Mouse (Mus musculus) MEL (cell line): Measurements from ENCODE around the gene Mtrr. TPM values are rescaled to one million over a fixed set of nuclear protein-coding genes. Genes with fewer than 3 reads are reported as not detected.

Source experiments
- DNase-seq: peaks from one replicate; pipeline ENCODE4 v3.0.0; 2011; ENCODE audit warnings: low read depth, low spot score
- H3K27ac ChIP-seq: 2 replicates; pipeline ENCODE4 v1.5.1; 2012; ENCODE audit warnings: low read depth, mild to moderate bottlenecking, control low read depth, low read length, moderate library complexity; ENCODE audit not compliant: control insufficient read depth
- H3K27me3 ChIP-seq, 2 experiments: fragments of 150-350 bp in 1 of 2; sonication (generic) in 1 of 2; 2 replicates each; pipeline ENCODE4 v1.6.1; 2012; ENCODE audit warnings: low read length in 2 of 2, mild to moderate bottlenecking in 2 of 2, improper control_type of control experiment in 1 of 2, moderate library complexity in 1 of 2; ENCODE audit not compliant: insufficient read depth in 2 of 2, control insufficient read depth in 1 of 2
- H3K36me3 ChIP-seq, 2 experiments: 2 replicates each; pipeline ENCODE4 v1.6.1; 2012 to 2014; ENCODE audit warnings: low read length in 2 of 2, improper control_type of control experiment in 1 of 2, inconsistent platforms in 1 of 2, mild to moderate bottlenecking in 1 of 2; ENCODE audit not compliant: insufficient read depth in 2 of 2, control insufficient read depth in 1 of 2
- H3K4me1 ChIP-seq, 2 experiments: fragments of 150-350 bp in 1 of 2; sonication (generic) in 1 of 2; 2 replicates each; pipeline ENCODE4 v1.6.1; 2012; ENCODE audit warnings: low read length in 2 of 2, improper control_type of control experiment in 1 of 2, mild to moderate bottlenecking in 1 of 2; ENCODE audit not compliant: insufficient read depth in 2 of 2, control insufficient read depth in 1 of 2
- H3K4me3 ChIP-seq, 2 experiments: fragments of 150-350 bp in 1 of 2; sonication (generic) in 1 of 2; 2 replicates each; pipeline ENCODE4 v1.5.1; 2012; ENCODE audit warnings: low read depth in 2 of 2, low read length in 2 of 2, mild to moderate bottlenecking in 2 of 2, moderate library complexity in 2 of 2, control low read depth in 1 of 2, improper control_type of control experiment in 1 of 2; ENCODE audit not compliant: control insufficient read depth in 1 of 2, insufficient read depth in 1 of 2
- H3K79me2 ChIP-seq: 2 replicates; pipeline ENCODE4 v1.6.1; 2012; ENCODE audit warnings: mild to moderate bottlenecking, low read length, moderate library complexity; ENCODE audit not compliant: control insufficient read depth, poor library complexity, insufficient read depth
- H3K9ac ChIP-seq: 2 replicates; pipeline ENCODE4 v1.6.1; 2012; ENCODE audit warnings: low read depth, mild to moderate bottlenecking, control low read depth, low read length, moderate library complexity; ENCODE audit not compliant: control insufficient read depth, poor library complexity, severe bottlenecking
- H3K9me3 ChIP-seq: fragments of 150-350 bp; sonication (generic); replicated peaks from 2 replicates; pipeline ENCODE4 v1.6.1; 2012; ENCODE audit warnings: mild to moderate bottlenecking, low read length, improper control_type of control experiment, moderate library complexity; ENCODE audit not compliant: insufficient read depth
- BHLHE40 ChIP-seq: IDR thresholded peaks from 2 replicates; pipeline ENCODE4 v1.6.1; 2012; ENCODE audit warnings: low read depth, mild to moderate bottlenecking, inconsistent platforms, low read length, improper control_type of control experiment, borderline replicate concordance
- CHD2 ChIP-seq: IDR thresholded peaks from 2 replicates; pipeline ENCODE4 v1.6.1; 2011; ENCODE audit warnings: low read length, improper control_type of control experiment
- EP300 ChIP-seq, 2 experiments: IDR thresholded peaks; 2 replicates each; pipeline ENCODE4 v1.6.1; 2011; ENCODE audit warnings: improper control_type of control experiment in 2 of 2, low read length in 2 of 2, low read depth in 1 of 2, mild to moderate bottlenecking in 1 of 2
- GABPA ChIP-seq: IDR thresholded peaks from 2 replicates; pipeline ENCODE4 v1.6.1; 2012; ENCODE audit warnings: low read depth, mild to moderate bottlenecking, inconsistent platforms, low read length, improper control_type of control experiment, moderate library complexity
- HCFC1 ChIP-seq: IDR thresholded peaks from 2 replicates; pipeline ENCODE4 v1.6.1; 2012; ENCODE audit warnings: low read depth, mild to moderate bottlenecking, inconsistent platforms, low read length, improper control_type of control experiment, moderate library complexity
- JUND ChIP-seq: IDR thresholded peaks from 2 replicates; pipeline ENCODE4 v1.6.1; 2011; ENCODE audit warnings: low read depth, mild to moderate bottlenecking, improper control_type of control experiment, low read length
- KAT2A ChIP-seq: conservative IDR thresholded peaks from 2 replicates; pipeline ENCODE4 v1.6.1; 2012; ENCODE audit warnings: low read depth, low read length, improper control_type of control experiment, inconsistent platforms
- MAFK ChIP-seq: IDR thresholded peaks from 2 replicates; pipeline ENCODE4 v1.6.1; 2011; ENCODE audit warnings: low read depth, mild to moderate bottlenecking, low read length, improper control_type of control experiment, borderline replicate concordance
- MAX ChIP-seq: IDR thresholded peaks from 2 replicates; pipeline ENCODE4 v1.6.1; 2011; ENCODE audit warnings: low read length, improper control_type of control experiment
- MAZ ChIP-seq: IDR thresholded peaks from 2 replicates; pipeline ENCODE4 v1.6.1; 2012; ENCODE audit warnings: low read depth, mild to moderate bottlenecking, inconsistent platforms, low read length, improper control_type of control experiment
- MEF2A ChIP-seq: IDR thresholded peaks from 2 replicates; pipeline ENCODE4 v1.6.1; 2014; ENCODE audit warnings: low read depth, mild to moderate bottlenecking, inconsistent platforms, low read length, improper control_type of control experiment; ENCODE audit not compliant: poor library complexity, insufficient replicate concordance, severe bottlenecking; ENCODE audit errors: extremely low read depth
- MXI1 ChIP-seq: IDR thresholded peaks from 2 replicates; pipeline ENCODE4 v1.6.1; 2011; ENCODE audit warnings: mild to moderate bottlenecking, low read depth, low read length, improper control_type of control experiment
- MYC ChIP-seq: IDR thresholded peaks from 2 replicates; pipeline ENCODE4 v1.6.1; 2011; ENCODE audit warnings: low read depth, mild to moderate bottlenecking, low read length, improper control_type of control experiment, moderate library complexity
- NELFE ChIP-seq: IDR thresholded peaks from 2 replicates; pipeline ENCODE4 v1.6.1; 2011; ENCODE audit warnings: low read depth, low read length, improper control_type of control experiment
- POLR2AphosphoS2 ChIP-seq: IDR thresholded peaks from 2 replicates; pipeline ENCODE4 v1.6.1; 2011; ENCODE audit warnings: low read length, improper control_type of control experiment
- POLR2AphosphoS5 ChIP-seq: IDR thresholded peaks from 2 replicates; pipeline ENCODE4 v1.6.1; 2012; ENCODE audit warnings: low read depth, borderline replicate concordance, mild to moderate bottlenecking, inconsistent platforms, low read length, moderate library complexity, mixed read lengths
- RAD21 ChIP-seq: IDR thresholded peaks from 2 replicates; pipeline ENCODE4 v1.6.1; 2011; ENCODE audit warnings: mild to moderate bottlenecking, low read depth, low read length, improper control_type of control experiment
- SIN3A ChIP-seq: IDR thresholded peaks from 2 replicates; pipeline ENCODE4 v1.6.1; 2012; ENCODE audit warnings: low read length, improper control_type of control experiment, inconsistent platforms
- SMC3 ChIP-seq: IDR thresholded peaks from 2 replicates; pipeline ENCODE4 v1.6.1; 2011; ENCODE audit warnings: low read depth, low read length, improper control_type of control experiment
- TBP ChIP-seq: IDR thresholded peaks from 2 replicates; pipeline ENCODE4 v1.8.0; 2011; ENCODE audit warnings: low read depth, low read length, improper control_type of control experiment
- TCF12 ChIP-seq: IDR thresholded peaks from 2 replicates; pipeline ENCODE4 v1.6.1; 2014; ENCODE audit warnings: low read depth, mild to moderate bottlenecking, inconsistent platforms, low read length, improper control_type of control experiment, moderate library complexity
- UBTF ChIP-seq: IDR thresholded peaks from 2 replicates; pipeline ENCODE4 v1.6.1; 2012; ENCODE audit warnings: low read depth, mild to moderate bottlenecking, inconsistent platforms, low read length, improper control_type of control experiment, moderate library complexity, borderline replicate concordance; ENCODE audit not compliant: insufficient read depth
- USF1 ChIP-seq: IDR thresholded peaks from 2 replicates; pipeline ENCODE4 v1.6.1; 2014; ENCODE audit warnings: low read depth, mild to moderate bottlenecking, inconsistent platforms, low read length, improper control_type of control experiment, moderate library complexity
- USF2 ChIP-seq, 2 experiments: IDR thresholded peaks; 2 replicates each; pipeline ENCODE4 v1.6.1; 2011 to 2012; ENCODE audit warnings: improper control_type of control experiment in 2 of 2, low read length in 2 of 2, borderline replicate concordance in 1 of 2, inconsistent platforms in 1 of 2, low read depth in 1 of 2, mild to moderate bottlenecking in 1 of 2; ENCODE audit not compliant: insufficient read depth in 1 of 2
- ZKSCAN1 ChIP-seq: IDR thresholded peaks from 2 replicates; pipeline ENCODE4 v1.6.1; 2012; ENCODE audit warnings: low read depth, mild to moderate bottlenecking, inconsistent platforms, low read length, improper control_type of control experiment, moderate library complexity
- ZMIZ1 ChIP-seq: IDR thresholded peaks from 2 replicates; pipeline ENCODE4 v1.6.1; 2012; ENCODE audit warnings: low read depth, mild to moderate bottlenecking, inconsistent platforms, low read length, improper control_type of control experiment, moderate library complexity
- ZNF384 ChIP-seq: IDR thresholded peaks from 2 replicates; pipeline ENCODE4 v1.6.1; 2012; ENCODE audit warnings: low read depth, mild to moderate bottlenecking, inconsistent platforms, low read length, improper control_type of control experiment
- polyA plus RNA-seq, 2 experiments: library from polyadenylated mRNA; stranded (reverse) in 1 of 2; unstranded in 1 of 2; fragments of >175 nt in 1 of 2; fragments of >200 nt in 1 of 2; gene quantifications; 2 replicates each; pipeline versions ENCODE4 v1.2.1 to v1.2.4; 2012; ENCODE audit warnings: low replicate concordance in 2 of 2, low read depth in 1 of 2; ENCODE audit not compliant: insufficient read length in 2 of 2, insufficient read depth in 1 of 2, missing spikeins in 1 of 2
- total RNA-seq: library from RNA; depleted of rRNA; stranded (reverse); fragments of 300-350 nt; gene quantifications from 2 replicates; pipeline ENCODE4 v1.2.3, GENCODE M21; 2012

Mtrr gene
- total and polyA plus RNA-seq, 3 experiments, result 18.0 to 20.8 TPM; not detected in 1

GRCm38 (mm10) chr13:68581747-68582516 lies at the start of gene Mtrr, which contains the start of gene Fastkd3 (continued):
- TF ChIP-seq ZMIZ1, result no peak; the same call in 1 of the 2 replicates
- TF ChIP-seq MEF2A, result no peak
- TF ChIP-seq MXI1, result peak; percentile 91
- no peak for TF ChIP-seq ZNF384
- TF ChIP-seq, all 39 proteins: peak for 13

DNA sequence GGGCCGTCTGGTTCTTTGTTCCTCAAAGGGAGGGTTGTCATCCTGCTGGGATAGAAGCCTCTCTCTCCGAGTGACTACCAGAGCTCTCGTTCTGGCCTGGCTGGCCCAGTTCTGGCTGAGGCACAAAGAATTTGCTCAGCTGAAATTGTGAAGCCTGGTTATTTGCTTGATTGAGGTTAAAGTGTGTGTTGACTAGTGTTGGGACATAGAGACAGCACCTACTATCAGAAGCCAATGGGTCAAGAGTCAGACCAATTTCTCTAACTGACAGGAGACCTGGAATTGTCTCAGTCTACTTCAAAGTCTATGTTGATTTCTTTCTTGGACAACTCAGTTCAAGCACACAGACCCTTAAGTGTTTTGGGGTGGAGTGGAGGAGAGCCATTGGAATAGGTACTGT lies 45.1 kb upstream of the Mtrr start:
- TF ChIP-seq GABPA, result no peak
- no peak for TF ChIP-seq TBP
- no peak for TF ChIP-seq KAT2A
- no peak for TF ChIP-seq USF2 (IDR thresholded peaks at IDR 0.05; ENCODE audit: borderline replicate concordance in 1 of 2, insufficient read depth in 1 of 2, low read depth in 1 of 2, low read length in 2 of 2)
- TF ChIP-seq TCF12, result no peak
- no peak for TF ChIP-seq HCFC1
- TF ChIP-seq MYC, result no peak
- TF ChIP-seq MEF2A, result no peak
- TF ChIP-seq JUND, result no peak
- no peak for TF ChIP-seq ZKSCAN1
- TF ChIP-seq MAFK, result no peak
- TF ChIP-seq ZNF384, result no peak
- TF ChIP-seq UBTF, result no peak
- H3K36me3 ChIP-seq, result no peaks in the 10 kb centered on the region
- no peaks in the 10 kb centered on the region for H3K79me2 ChIP-seq
- no peaks in the 10 kb centered on the region for H3K9me3 ChIP-seq
- no peak overlapping the region for H3K4me3 ChIP-seq
- no peak overlapping the region for H3K27ac ChIP-seq
- DNase-seq, result no peak
- H3K27me3 ChIP-seq, result no peaks in the 10 kb centered on the region
- no peaks in the 10 kb centered on the region for H3K4me1 ChIP-seq
- H3K9ac ChIP-seq, result no peak overlapping the region

DNA sequence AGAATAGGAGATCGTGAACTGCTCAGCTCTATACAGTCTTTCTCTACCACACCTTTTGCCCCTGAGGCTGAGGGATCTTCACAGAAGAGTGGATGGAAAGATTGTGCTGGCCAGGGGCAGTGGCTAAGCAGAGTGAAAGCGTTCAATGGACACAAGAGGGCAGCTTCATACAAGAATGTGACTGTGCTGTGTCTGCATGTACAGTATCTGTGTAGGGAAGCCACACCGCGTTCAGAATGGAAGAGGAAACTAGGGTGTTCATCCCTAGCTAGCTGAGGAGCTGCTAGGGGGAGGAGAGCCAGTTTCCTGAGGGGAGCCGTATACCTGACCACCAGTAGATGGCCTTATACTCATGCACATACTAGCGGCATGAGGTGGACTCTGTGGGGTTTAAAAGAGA lies 40.8 kb upstream of the Mtrr start:
- Histone ChIP-seq H3K9me3 (no peaks in the 10 kb centered on the region), H3K27me3 (no peaks in the 10 kb centered on the region)
- no peak for TF ChIP-seq USF2 (IDR thresholded peaks at IDR 0.05; ENCODE audit: borderline replicate concordance in 1 of 2, insufficient read depth in 1 of 2, low read depth in 1 of 2, low read length in 2 of 2)
- TF ChIP-seq SIN3A, result no peak
- TF ChIP-seq KAT2A, result no peak
- no peak for TF ChIP-seq USF1
- no peak for TF ChIP-seq RAD21
- TF ChIP-seq CHD2, result no peak
- TF ChIP-seq MAZ, result no peak
- TF ChIP-seq NELFE, result no peak
- no peak for TF ChIP-seq SMC3
- TF ChIP-seq MAX, result no peak
- no peak for TF ChIP-seq BHLHE40
- no peak for TF ChIP-seq POLR2AphosphoS5
- no peak for TF ChIP-seq POLR2AphosphoS2
- TF ChIP-seq TBP, result no peak
- no peak for TF ChIP-seq MXI1
- TF ChIP-seq JUND, result no peak
- no peak for TF ChIP-seq EP300 (IDR thresholded peaks at IDR 0.05; ENCODE audit: low read depth in 1 of 2, low read length in 2 of 2)
- TF ChIP-seq, all 39 proteins: peak for 0
- H3K27ac ChIP-seq, result no peak overlapping the region
- H3K79me2 ChIP-seq, result no peaks in the 10 kb centered on the region
- H3K4me1 ChIP-seq, result no peaks in the 10 kb centered on the region
- no peak overlapping the region for H3K9ac ChIP-seq
- no peak overlapping the region for H3K4me3 ChIP-seq
- H3K36me3 ChIP-seq, result no peaks in the 10 kb centered on the region
- no peak for DNase-seq
